Comparison of ENCODE assay signal across 26 mouse cellular contexts in the genomic region with DNA sequence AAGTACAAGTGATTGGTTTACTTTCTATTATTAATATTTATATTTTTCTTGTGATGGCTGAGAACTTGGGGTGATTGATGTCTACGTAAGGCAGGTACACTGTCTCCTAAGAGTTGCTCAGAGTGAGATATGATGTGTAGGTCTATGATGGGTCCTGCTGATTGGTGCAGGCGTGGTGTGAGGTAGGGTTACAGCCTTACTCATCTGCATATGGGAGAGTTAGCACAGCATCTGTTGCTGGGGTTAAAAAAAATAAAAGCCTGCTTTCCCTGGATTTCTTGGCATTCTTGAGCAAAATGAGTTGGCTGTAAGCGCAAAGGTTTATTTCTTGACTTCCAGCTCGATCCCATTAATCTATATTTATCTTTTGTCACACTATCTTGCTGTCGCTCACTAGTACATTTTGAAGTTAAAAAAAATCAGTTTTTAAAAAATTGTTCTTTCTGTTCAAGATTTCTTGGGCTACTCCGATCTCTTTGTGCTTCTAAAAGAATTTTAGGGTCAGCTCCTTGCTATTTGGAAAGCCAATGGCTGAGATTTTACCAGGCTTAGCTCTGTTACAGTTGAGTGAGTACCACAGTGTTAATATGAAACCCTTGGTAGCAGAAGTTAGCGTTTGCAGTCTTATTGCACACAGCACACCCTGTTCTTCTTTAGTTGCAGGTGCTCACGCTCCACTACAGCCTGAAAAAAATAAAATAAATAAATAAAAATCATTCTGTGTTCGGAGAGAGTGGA.
DNase-seq lines count a peak whose midpoint lies in the region; ATAC-seq and TF ChIP-seq lines count a peak whose summit lies in the region.
"Had no signal": no experiment of that assay in that cellular context is flagged by ENCODE, and none has a peak within 500 bp of the region (broad histone marks: within the 10 kb centered on the region; RNA-seq: fewer than 3 reads in every experiment).

No protein-coding gene starts in this region.

- no peaks in the 10 kb centered on the region for H3K9me3 ChIP-seq in kidney, embryonic 16.5 days (ENCODE audit: low read length)
- H3K9me3 ChIP-seq: embryonic facial prominence, embryonic 15.5 days; heart, embryonic 12.5 days; hindbrain, embryonic 10.5 days; limb, embryonic 13.5 days; liver, embryonic 12.5 days; midbrain, embryonic 12.5 days; neural tube, embryonic 15.5 days had no signal

- H3K27me3 ChIP-seq in kidney, embryonic 16.5 days (ENCODE audit: insufficient read depth, low read length) = no peaks in the 10 kb centered on the region
- H3K27me3 ChIP-seq: embryonic facial prominence, embryonic 15.5 days; heart, embryonic 12.5 days; limb, embryonic 13.5 days; liver, embryonic 12.5 days; midbrain, embryonic 12.5 days; neural tube, embryonic 15.5 days had no signal

- H3K36me3 ChIP-seq in kidney, embryonic 16.5 days (ENCODE audit: insufficient read depth, low read length) = no peaks in the 10 kb centered on the region
- H3K36me3 ChIP-seq: embryonic facial prominence, embryonic 15.5 days; heart, embryonic 12.5 days; hindbrain, embryonic 10.5 days; limb, embryonic 13.5 days; liver, embryonic 12.5 days; midbrain, embryonic 12.5 days; neural tube, embryonic 15.5 days had no signal

- peak overlapping the region; percentile 2; the same call in 1 of the 2 replicates for H3K27ac ChIP-seq in kidney, embryonic 16.5 days (ENCODE audit: low read length)
- H3K27ac ChIP-seq: embryonic facial prominence, embryonic 15.5 days; hindbrain, embryonic 10.5 days; limb, embryonic 13.5 days; liver, embryonic 12.5 days; midbrain, embryonic 12.5 days; neural tube, embryonic 15.5 days had no signal

- no peak overlapping the region for H3K4me2 ChIP-seq in kidney, embryonic 16.5 days (replicated peaks; ENCODE audit: low read depth, low read length)
- H3K4me2 ChIP-seq: embryonic facial prominence, embryonic 15.5 days; heart, embryonic 12.5 days; limb, embryonic 13.5 days; liver, embryonic 12.5 days; midbrain, embryonic 12.5 days; neural tube, embryonic 15.5 days had no signal

- H3K4me1 ChIP-seq in kidney, embryonic 16.5 days (ENCODE audit: insufficient read depth, low read length) = peaks cover 5% of the 10 kb centered on the region; the same call in 1 of the 2 replicates
- H3K4me1 ChIP-seq: embryonic facial prominence, embryonic 15.5 days; heart, embryonic 12.5 days; hindbrain, embryonic 10.5 days; liver, embryonic 12.5 days; midbrain, embryonic 12.5 days; neural tube, embryonic 15.5 days had no signal

- no peak for DNase-seq in frontal cortex, postnatal 14 days (ENCODE audit: low spot score in 2 of 2)
- no peak for DNase-seq in kidney, postnatal 25 days
- DNase-seq in brain, embryonic 14.5 days (ENCODE audit: low read depth) = peak; percentile 15
- peak; percentile 51 for DNase-seq in telencephalon, adult 2 months (ENCODE audit: low read depth, low spot score)
- no peak for DNase-seq in cerebellum, adult 9-11 months
- DNase-seq: adrenal gland, adult 2 months; cerebellum, adult 18-20 months; cerebellum, postnatal 36 days; gastrocnemius, postnatal 25 days; heart, adult 18-20 months; heart, postnatal 10 days; lung, adult 18-20 months; lung, postnatal 14 days; spleen, adult 18-20 months; thymus, postnatal 14 days had no signal

- H3K9ac ChIP-seq in kidney, embryonic 16.5 days (replicated peaks; ENCODE audit: low read length) = no peak overlapping the region
- H3K9ac ChIP-seq: embryonic facial prominence, embryonic 15.5 days; heart, embryonic 12.5 days; limb, embryonic 13.5 days; liver, embryonic 12.5 days; midbrain, embryonic 12.5 days; neural tube, embryonic 15.5 days had no signal

- no peak overlapping the region for H3K4me3 ChIP-seq in kidney, embryonic 16.5 days (ENCODE audit: low read length)
- H3K4me3 ChIP-seq: embryonic facial prominence, embryonic 15.5 days; heart, embryonic 12.5 days; hindbrain, embryonic 10.5 days; limb, embryonic 13.5 days; liver, embryonic 12.5 days; midbrain, embryonic 12.5 days; neural tube, embryonic 15.5 days had no signal

- no peak for TF ChIP-seq POLR2A in brain, embryonic 14.5 days (IDR thresholded peaks at IDR 0.05; ENCODE audit: borderline replicate concordance, extremely low read depth, insufficient read depth, insufficient read length, poor library complexity, severe bottlenecking)

- no peak for TF ChIP-seq CTCF in brain, embryonic 14.5 days (IDR thresholded peaks at IDR 0.05; ENCODE audit: borderline replicate concordance, extremely low read depth, insufficient read depth, insufficient read length)

- 38% methylated on average over 9 of the region's 9 CpGs for WGBS in kidney, embryonic 16.5 days

- peak; percentile 81 for ATAC-seq in frontal cortex, adult (ENCODE audit: low TSS enrichment)
- peak; percentile 75; the same call in 1 of the 2 replicates for ATAC-seq in kidney, embryonic 16.5 days (ENCODE audit: low FRiP score, low TSS enrichment)
- ATAC-seq: hindbrain, embryonic 16.5 days; intestine, embryonic 16.5 days; liver, embryonic 12.5 days had no signal

Comparison
In these comparisons a context has a peak if more than half of its experiments do, and no peak if none do; other contexts are left out.
1. DNase-seq: peak in brain, embryonic 14.5 days (single experiment) and telencephalon, adult 2 months (single experiment); none in frontal cortex, postnatal 14 days (0 of 2), kidney, postnatal 25 days (0 of 2) and cerebellum, adult 9-11 months (single experiment).